Mouse (Mus musculus): ENCODE measurements at regions not wholly inside any gene's neighbourhood (a gene's known extent, or its start where the extent isn't known, plus 50 kb on each side); places are given as distances from the start of the nearest gene placed in this dataset.

DNA sequence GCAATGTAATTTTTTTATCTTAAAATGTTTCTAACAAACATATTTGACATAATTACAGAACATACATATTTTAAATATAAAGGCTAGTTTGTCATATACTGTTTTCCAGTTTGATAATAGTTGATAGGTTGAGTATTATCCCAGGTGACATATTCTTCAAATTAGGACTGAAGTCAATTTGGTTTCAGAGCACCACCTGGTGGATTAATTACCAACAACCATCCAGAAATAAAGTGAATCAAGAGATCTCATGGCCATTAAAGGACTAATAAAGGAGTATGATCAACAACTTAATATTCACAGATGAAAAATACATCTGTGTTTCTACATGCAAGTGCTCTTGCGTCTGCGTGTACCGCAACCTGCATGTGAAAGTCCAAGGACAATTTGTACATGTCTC is 50.3 kb upstream of the Nmu start:
- DNase-seq (ENCODE audit: inconsistent age in 2 of 2, low spot score in 1 of 2) = peak in 1 of 2 experiments; percentile 51

DNA sequence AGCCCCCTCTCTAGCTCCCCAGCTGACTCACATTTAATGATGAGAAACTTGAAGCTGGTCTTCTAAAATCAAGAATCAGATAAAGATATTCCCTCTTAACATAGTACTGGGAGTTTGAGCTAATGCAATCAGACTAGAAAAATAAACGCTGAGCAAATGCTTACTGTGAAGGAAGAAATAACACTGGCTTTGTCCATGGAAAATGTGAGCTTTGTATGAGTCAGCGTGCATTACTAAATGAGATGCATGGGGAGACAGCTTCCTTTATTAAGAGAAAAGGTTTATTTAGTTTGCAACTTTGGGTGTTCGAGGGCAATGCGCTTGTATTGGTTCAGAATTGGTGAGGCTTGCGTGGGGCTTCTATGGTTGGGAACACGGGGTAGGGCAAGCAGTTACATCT is 52.7 kb upstream of the Nmu start:
- no peak for DNase-seq (ENCODE audit: inconsistent age in 2 of 2, low spot score in 1 of 2)

DNA sequence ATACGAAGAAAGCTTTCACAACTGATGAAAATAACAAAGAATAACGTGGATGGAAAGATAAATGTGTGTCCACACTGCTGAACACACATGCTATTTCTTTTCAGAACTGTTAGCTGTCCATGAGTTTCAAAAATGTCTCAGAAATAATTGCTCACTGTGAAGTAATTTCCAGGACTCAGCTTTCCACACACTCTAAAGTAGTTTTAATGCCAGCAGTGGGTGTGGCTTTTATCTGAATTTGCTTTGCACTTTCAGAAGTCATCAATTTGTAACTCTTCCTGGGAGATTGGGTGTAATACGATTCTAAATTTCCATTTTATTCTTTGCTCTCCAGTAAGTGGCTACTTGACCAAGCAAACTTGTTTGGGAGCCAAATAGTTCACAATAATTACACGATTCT is 53.5 kb upstream of the Nmu start:
- DNase-seq (ENCODE audit: inconsistent age in 2 of 2, low spot score in 1 of 2) = peak in 1 of 2 experiments; percentile 55

DNA sequence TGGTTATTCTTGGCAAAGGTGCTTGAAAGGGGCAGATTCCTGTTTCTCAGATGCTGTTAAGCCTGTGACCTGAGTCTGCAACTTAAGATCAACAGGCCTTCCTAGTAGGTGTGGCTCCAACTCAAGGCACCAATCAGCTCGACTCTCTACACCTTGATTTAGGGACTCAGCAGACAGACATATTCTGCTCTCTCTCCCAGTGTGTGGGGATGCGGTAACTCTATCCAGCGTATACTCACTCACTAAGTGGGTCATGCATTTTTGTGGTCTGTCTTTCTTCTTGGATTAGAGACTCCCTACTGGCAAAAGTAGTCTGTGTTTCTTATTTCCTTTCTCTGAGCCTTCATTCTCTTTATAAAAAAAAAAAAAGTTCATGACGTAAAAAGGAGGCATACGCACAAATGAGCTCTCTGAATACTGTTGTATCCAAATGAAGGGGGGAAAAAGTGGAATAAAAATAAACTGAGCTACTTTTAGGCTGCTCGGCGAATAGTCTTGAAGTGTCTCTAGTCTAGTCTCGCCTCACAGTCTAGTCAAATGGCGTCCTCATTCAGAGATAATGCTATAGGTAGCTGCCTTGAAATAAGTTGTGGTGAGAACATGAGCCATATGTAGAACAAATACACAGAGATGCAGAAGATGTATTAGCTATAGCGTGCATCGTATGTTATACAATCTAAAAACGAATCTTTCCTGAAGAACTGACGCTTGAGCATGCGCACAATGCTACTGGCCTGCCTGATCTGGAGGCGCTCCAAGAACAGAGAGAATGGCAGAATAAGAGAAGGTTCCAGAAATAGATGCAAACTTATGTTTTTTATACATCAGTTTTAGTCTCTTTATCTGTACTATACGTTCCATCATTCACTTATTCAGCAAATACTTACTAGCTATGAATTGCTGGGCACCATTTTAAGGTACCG is 55.6 kb upstream of the Nmu start:
- DNase-seq (ENCODE audit: inconsistent age in 2 of 2, low spot score in 1 of 2) = no peak

DNA sequence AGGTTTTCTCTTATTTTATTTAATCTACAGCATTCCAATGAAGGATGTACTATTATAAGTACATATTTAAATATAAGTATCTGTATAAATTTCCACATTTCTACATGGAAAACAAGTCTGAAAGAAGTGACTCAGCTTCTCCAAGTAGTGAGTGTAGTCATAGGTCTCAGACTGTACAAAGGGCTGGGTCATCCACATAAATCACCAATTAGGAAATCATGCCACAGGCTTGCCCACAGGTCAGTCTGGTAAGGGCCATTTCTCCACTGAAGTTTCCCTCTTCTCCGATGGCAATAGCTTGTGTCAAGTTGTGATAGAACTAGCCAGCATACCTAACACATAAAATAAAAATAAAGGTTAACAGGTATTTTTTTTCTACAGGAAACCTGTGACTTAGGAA is 56.3 kb upstream of the Nmu start:
- peak; percentile 24 to 77 for DNase-seq (ENCODE audit: inconsistent age in 2 of 2, low spot score in 1 of 2)

DNA sequence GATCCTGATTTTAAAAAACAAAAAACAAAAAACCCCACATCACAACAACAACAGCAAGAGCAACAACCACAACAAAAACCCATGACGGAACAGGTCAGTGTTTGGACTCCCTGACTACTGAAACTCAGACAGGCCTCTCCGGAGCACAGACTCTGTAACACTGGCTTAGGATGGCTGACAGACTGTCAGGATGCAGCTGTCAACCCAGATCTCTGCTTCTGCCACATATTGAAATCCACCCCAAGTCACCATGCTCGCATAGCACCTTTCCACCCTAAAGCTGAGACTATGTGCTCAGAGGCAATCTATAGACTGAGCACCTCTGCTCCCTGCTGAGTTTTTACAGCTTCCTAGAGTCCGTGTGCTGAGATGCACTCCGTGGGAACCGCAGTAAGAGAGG is 57.0 kb upstream of the Nmu start:
- no peak for DNase-seq (ENCODE audit: inconsistent age in 2 of 2, low spot score in 1 of 2)

DNA sequence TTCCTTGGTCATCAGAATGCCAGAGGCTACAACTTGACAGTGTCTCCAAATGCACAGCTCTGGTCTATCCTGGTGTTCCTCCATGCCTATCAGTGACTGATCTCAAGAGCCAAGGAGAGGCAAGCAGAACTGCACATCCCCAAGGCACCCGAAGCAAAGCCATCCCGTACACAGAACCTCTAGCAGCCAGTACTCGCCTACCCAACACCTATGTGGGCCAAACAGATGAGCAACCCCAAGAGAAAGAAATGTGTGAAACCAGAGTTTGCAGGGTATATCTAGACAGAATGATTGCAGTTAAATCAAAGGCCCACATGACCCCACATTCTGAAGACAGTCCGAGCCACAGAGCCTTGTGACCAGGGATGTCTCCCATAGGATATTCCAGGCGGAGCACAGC is 60.0 kb upstream of the Nmu start:
- no peak for DNase-seq (ENCODE audit: inconsistent age in 2 of 2, low spot score in 1 of 2)

DNA sequence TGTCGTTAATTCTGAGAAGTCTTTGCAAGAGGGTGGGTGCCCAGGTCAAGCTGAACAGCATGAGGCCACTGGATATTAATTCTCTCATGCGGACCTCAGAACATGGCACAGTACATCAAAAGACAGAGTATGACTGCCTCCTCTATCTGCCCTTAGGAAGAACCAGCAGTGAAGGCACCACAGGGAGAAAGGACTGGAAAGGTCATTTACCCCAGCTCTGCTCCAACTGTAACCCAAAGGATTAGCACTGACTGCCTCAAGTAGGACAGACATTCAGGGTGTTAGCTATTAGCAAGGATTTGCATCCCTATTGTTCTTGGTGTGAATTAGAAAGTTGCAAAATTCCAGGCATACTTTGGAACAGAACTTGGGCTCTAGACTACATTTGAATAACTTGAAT is 58.2 kb upstream of the Gm7271 start:
- DNase-seq (ENCODE audit: inconsistent age in 2 of 2, low spot score in 1 of 2) = no peak

DNA sequence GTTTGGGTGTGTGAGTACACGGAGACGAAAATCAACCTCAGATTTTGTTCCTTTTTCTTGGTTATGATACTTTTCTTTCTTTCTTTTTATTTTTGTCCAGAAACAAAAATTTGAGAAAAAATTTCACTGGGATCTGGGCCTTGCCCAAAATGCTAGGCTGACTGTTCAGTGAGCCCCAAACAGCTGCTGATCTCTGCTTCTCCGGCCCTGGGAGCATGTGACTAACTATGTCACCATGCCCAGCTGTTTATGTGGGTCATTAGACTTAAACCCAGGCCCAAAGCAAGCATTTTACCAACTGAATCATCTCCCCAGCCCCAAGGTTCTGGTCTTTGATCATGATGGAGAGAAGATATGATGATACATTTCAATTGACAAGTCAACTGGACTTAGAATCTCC is 56.3 kb upstream of the Gm7271 start:
- DNase-seq (ENCODE audit: inconsistent age in 2 of 2, low spot score in 1 of 2) = no peak

DNA sequence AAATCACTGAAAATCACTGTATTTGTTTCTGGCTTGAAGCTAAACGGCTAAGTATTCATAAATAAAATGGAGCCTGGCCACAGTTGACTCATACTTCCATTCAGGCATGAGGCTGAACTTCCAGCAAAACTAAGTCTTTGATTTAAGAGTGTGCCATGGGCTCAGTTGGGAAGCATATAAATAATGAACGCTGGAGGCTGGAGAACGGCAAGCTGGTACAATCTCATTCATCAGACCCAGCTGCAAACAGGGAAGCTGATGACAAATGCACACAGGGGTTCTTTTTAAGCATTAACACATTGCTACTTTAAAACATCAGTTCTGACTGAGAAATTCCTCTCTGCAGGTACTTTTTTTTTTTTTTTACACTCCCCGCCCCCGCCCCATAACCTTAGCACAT is 54.4 kb upstream of the Gm7271 start:
- DNase-seq (ENCODE audit: inconsistent age in 2 of 2, low spot score in 1 of 2) = no peak

DNA sequence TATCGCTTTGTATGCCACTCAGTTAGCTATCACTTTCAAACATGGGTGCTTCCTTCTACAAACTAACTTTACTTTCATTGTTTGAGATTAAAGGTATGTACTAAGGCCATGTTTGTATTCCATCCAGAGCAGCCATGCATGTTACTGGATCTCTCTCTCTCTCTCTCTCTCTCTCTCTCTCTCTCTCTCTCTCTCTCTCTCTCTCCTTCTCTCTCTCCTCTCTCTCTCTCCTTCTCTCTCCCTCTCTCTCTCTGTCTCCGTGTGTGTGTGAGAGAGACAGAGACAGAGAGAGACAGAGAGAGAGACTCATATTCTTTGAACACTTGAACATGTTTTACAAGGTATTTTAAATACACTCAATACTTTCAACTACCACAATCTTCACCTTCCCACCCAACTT is 50.2 kb upstream of the Gm7271 start:
- DNase-seq (ENCODE audit: inconsistent age in 2 of 2, low spot score in 1 of 2) = no peak

All from adrenal gland, adult (tissue).